In genomic region chr6:51606803-51607202, GRCm38 (mm10) we compare ENCODE assay signal across 18 mouse cellular contexts.
A peak's percentile ranks its signal among the peaks of the same experiment; 100 is the strongest.
DNase-seq lines count a peak whose midpoint lies in the region; ATAC-seq and TF ChIP-seq lines count a peak whose summit lies in the region.
"Had no signal": no experiment of that assay in that cellular context is flagged by ENCODE, and none has a peak within 500 bp of the region (broad histone marks: within the 10 kb centered on the region; RNA-seq: fewer than 3 reads in every experiment).

No protein-coding gene starts in this region.

- H3K36me3 ChIP-seq in hindbrain, embryonic 10.5 days = no peaks in the 10 kb centered on the region
- H3K36me3 ChIP-seq in hindbrain, embryonic 11.5 days (ENCODE audit: control insufficient read depth, insufficient read depth, low read length) = no peaks in the 10 kb centered on the region
- no peaks in the 10 kb centered on the region for H3K36me3 ChIP-seq in forebrain, postnatal 0 days (ENCODE audit: insufficient read depth)
- H3K36me3 ChIP-seq in midbrain, embryonic 13.5 days = no peaks in the 10 kb centered on the region
- H3K36me3 ChIP-seq: embryonic facial prominence, embryonic 15.5 days had no signal

- ATAC-seq in hindbrain, embryonic 11.5 days (ENCODE audit: low FRiP score) = no peak
- ATAC-seq in forebrain, postnatal 0 days = peak; percentile 63
- ATAC-seq in midbrain, embryonic 13.5 days = peak; percentile 76
- ATAC-seq: inflammation-experienced regulatory T-cells, adult 6 months had no signal

- H3K9me3 ChIP-seq in hindbrain, embryonic 10.5 days = no peaks in the 10 kb centered on the region
- no peaks in the 10 kb centered on the region for H3K9me3 ChIP-seq in hindbrain, embryonic 11.5 days (ENCODE audit: control insufficient read depth, low read length)
- H3K9me3 ChIP-seq in forebrain, postnatal 0 days (ENCODE audit: low read length) = no peaks in the 10 kb centered on the region
- H3K9me3 ChIP-seq in midbrain, embryonic 13.5 days = no peaks in the 10 kb centered on the region
- H3K9me3 ChIP-seq: embryonic facial prominence, embryonic 15.5 days had no signal

- H3K4me1 ChIP-seq in hindbrain, embryonic 10.5 days (replicated peaks) = peaks cover 35% of the 10 kb centered on the region
- peaks cover 4% of the 10 kb centered on the region; the same call in 1 of the 2 replicates for H3K4me1 ChIP-seq in hindbrain, embryonic 11.5 days (replicated peaks; ENCODE audit: control insufficient read depth, insufficient read depth, low read length)
- peaks cover 34% of the 10 kb centered on the region for H3K4me1 ChIP-seq in bone marrow macrophage, adult 2 months (ENCODE audit: control insufficient read depth, insufficient read depth, low read length)
- H3K4me1 ChIP-seq in forebrain, postnatal 0 days (ENCODE audit: insufficient read depth) = peaks cover 11% of the 10 kb centered on the region; the same call in 1 of the 2 replicates
- H3K4me1 ChIP-seq in midbrain, embryonic 13.5 days (replicated peaks) = peaks cover 42% of the 10 kb centered on the region

- no peak overlapping the region for H3K4me3 ChIP-seq in hindbrain, embryonic 10.5 days
- H3K4me3 ChIP-seq in hindbrain, embryonic 11.5 days (ENCODE audit: low read depth, low read length) = no peak overlapping the region
- H3K4me3 ChIP-seq in bone marrow macrophage, adult 2 months (ENCODE audit: insufficient read depth, low read length) = 0 out of 2 replicates have a peak overlapping the region, but pooled peaks have one; percentile 1
- H3K4me3 ChIP-seq in forebrain, postnatal 0 days (ENCODE audit: low read depth, low read length) = no peak overlapping the region
- no peak overlapping the region for H3K4me3 ChIP-seq in midbrain, embryonic 13.5 days (replicated peaks)
- H3K4me3 ChIP-seq: embryonic facial prominence, embryonic 15.5 days had no signal

- WGBS in hindbrain, embryonic 10.5 days = 18% methylated on average over 7 of the region's 7 CpGs
- WGBS in hindbrain, embryonic 11.5 days = 21% methylated on average over 7 of the region's 7 CpGs
- 29% methylated on average over 7 of the region's 7 CpGs for WGBS in forebrain, postnatal 0 days
- WGBS in midbrain, embryonic 13.5 days = 19% methylated on average over 7 of the region's 7 CpGs

- no peak for DNase-seq in hindbrain, embryonic 10.5 days (ENCODE audit: low spot score)
- no peak for DNase-seq in hindbrain, embryonic 11.5 days (ENCODE audit: low spot score)
- DNase-seq in forebrain, postnatal 0 days = no peak
- no peak for DNase-seq in heart, postnatal 10 days
- no peak for DNase-seq in adrenal gland, adult 8-10 months
- no peak for DNase-seq in cerebellum, postnatal 10 days
- DNase-seq: adrenal gland, postnatal 25 days; cerebellum, adult 9-10 months; heart, adult 18-20 months; kidney, postnatal 4 days; liver; lung, adult 2 months; lung, postnatal 36 days; right cerebral cortex, postnatal 4 days had no signal

- TF ChIP-seq POLR2A in bone marrow macrophage, adult 2 months (IDR thresholded peaks at IDR 0.05; ENCODE audit: borderline replicate concordance, low read depth, low read length) = no peak

- no peak overlapping the region for H3K9ac ChIP-seq in hindbrain, embryonic 11.5 days (ENCODE audit: low read depth, low read length)
- no peak overlapping the region for H3K9ac ChIP-seq in forebrain, postnatal 0 days
- H3K9ac ChIP-seq in midbrain, embryonic 13.5 days (replicated peaks) = no peak overlapping the region
- H3K9ac ChIP-seq: embryonic facial prominence, embryonic 15.5 days had no signal

- intact Hi-C loops in heart, postnatal 10 days (cut with DNase I) = no loop called here

- no peak overlapping the region for H3K4me2 ChIP-seq in hindbrain, embryonic 11.5 days (replicated peaks; ENCODE audit: low read depth, low read length)
- H3K4me2 ChIP-seq in forebrain, postnatal 0 days (ENCODE audit: low read depth) = no peak overlapping the region
- H3K4me2 ChIP-seq in midbrain, embryonic 13.5 days (replicated peaks) = no peak overlapping the region
- H3K4me2 ChIP-seq: embryonic facial prominence, embryonic 15.5 days had no signal

- H3K27me3 ChIP-seq in hindbrain, embryonic 10.5 days (ENCODE audit: insufficient read depth, poor library complexity, severe bottlenecking) = peaks cover 26% of the 10 kb centered on the region
- H3K27me3 ChIP-seq in hindbrain, embryonic 11.5 days (ENCODE audit: control insufficient read depth, insufficient read depth, low read length) = no peaks in the 10 kb centered on the region
- H3K27me3 ChIP-seq in forebrain, postnatal 0 days (ENCODE audit: insufficient read depth, low read length) = no peaks in the 10 kb centered on the region
- H3K27me3 ChIP-seq in midbrain, embryonic 13.5 days = no peaks in the 10 kb centered on the region

- TF ChIP-seq CTCF in bone marrow macrophage, adult 2 months (IDR thresholded peaks at IDR 0.05; ENCODE audit: low read depth, low read length) = no peak
- TF ChIP-seq CTCF in forebrain, postnatal 0 days (IDR thresholded peaks at IDR 0.05; ENCODE audit: low read depth) = no peak

- H3K27ac ChIP-seq in hindbrain, embryonic 10.5 days = 0 out of 2 replicates have a peak overlapping the region, but pooled peaks have one; percentile 42
- H3K27ac ChIP-seq in hindbrain, embryonic 11.5 days (ENCODE audit: low read depth, low read length) = no peak overlapping the region
- H3K27ac ChIP-seq in bone marrow macrophage, adult 2 months (ENCODE audit: insufficient read depth, low read depth, low read length) = peak overlapping the region; percentile 77
- H3K27ac ChIP-seq in forebrain, postnatal 0 days (ENCODE audit: low read depth, low read length) = peak overlapping the region; percentile 51
- H3K27ac ChIP-seq in midbrain, embryonic 13.5 days = peak overlapping the region; percentile 84
- H3K27ac ChIP-seq: embryonic facial prominence, embryonic 15.5 days had no signal
